Mouse (Mus musculus): ENCODE data around the gene Gm20518. TPM values are rescaled to one million over a fixed set of nuclear protein-coding genes. Genes with fewer than 3 reads are reported as not detected.

The Gm20518 gene
- total and polyA plus RNA-seq, 2 experiments from 2014 or later, result 0.07 to 0.76 TPM

- TF ChIP-seq CTCF (IDR thresholded peaks at IDR 0.05; ENCODE audit: low read depth), result no peak
- Histone ChIP-seq H3K9ac (no peak overlapping the region), H3K36me3 (ENCODE audit: insufficient read depth) (no peaks in the 10 kb centered on the region; the same call in 1 of the 2 replicates), H3K4me1 (ENCODE audit: insufficient read depth) (0 out of 2 replicates have a peak, but pooled peaks cover 3% of the 10 kb centered on the region), H3K27me3 (ENCODE audit: insufficient read depth, low read length) (no peaks in the 10 kb centered on the region), H3K9me3 (ENCODE audit: low read length) (no peaks in the 10 kb centered on the region), H3K27ac (ENCODE audit: low read depth, low read length) (no peak overlapping the region), H3K4me3 (ENCODE audit: low read depth, low read length) (no peak overlapping the region), H3K4me2 (ENCODE audit: low read depth) (no peak overlapping the region)
- DNase-seq, result no peak
- no peak for ATAC-seq
These were observed 9.3 kb downstream of the Gm20518 start for GRCm38 (mm10) chr16:17882196-17882595.

- Histone ChIP-seq H3K4me3 (ENCODE audit: low read depth, low read length) (no peak overlapping the region), H3K9ac (no peak overlapping the region), H3K36me3 (ENCODE audit: insufficient read depth) (no peaks in the 10 kb centered on the region; the same call in 1 of the 2 replicates), H3K9me3 (ENCODE audit: low read length) (no peaks in the 10 kb centered on the region), H3K4me1 (ENCODE audit: insufficient read depth) (no peaks in the 10 kb centered on the region), H3K4me2 (ENCODE audit: low read depth) (no peak overlapping the region), H3K27ac (ENCODE audit: low read depth, low read length) (no peak overlapping the region), H3K27me3 (ENCODE audit: insufficient read depth, low read length) (no peaks in the 10 kb centered on the region)
- no peak for DNase-seq
- no peak for ATAC-seq
- no peak for TF ChIP-seq CTCF (IDR thresholded peaks at IDR 0.05; ENCODE audit: low read depth)
- 93% methylated on average over 4 of the region's 4 CpGs for WGBS
These were observed 11.9 kb downstream of the Gm20518 start for GRCm38 (mm10) chr16:17879571-17879970.

GRCm38 (mm10) chr16:17876096-17876495 lies 15.4 kb downstream of the Gm20518 start:
- Histone ChIP-seq H3K36me3 (ENCODE audit: insufficient read depth) (peaks cover 17% of the 10 kb centered on the region), H3K9me3 (ENCODE audit: low read length) (no peaks in the 10 kb centered on the region), H3K27me3 (ENCODE audit: insufficient read depth, low read length) (no peaks in the 10 kb centered on the region), H3K9ac (no peak overlapping the region), H3K4me2 (ENCODE audit: low read depth) (no peak overlapping the region), H3K27ac (ENCODE audit: low read depth, low read length) (no peak overlapping the region), H3K4me3 (ENCODE audit: low read depth, low read length) (no peak overlapping the region), H3K4me1 (ENCODE audit: insufficient read depth) (no peaks in the 10 kb centered on the region)
- no peak for TF ChIP-seq CTCF (IDR thresholded peaks at IDR 0.05; ENCODE audit: low read depth)
- DNase-seq, result no peak
- whole genome bisulfite sequencing, result 92% methylated on average over 1 of the region's 1 CpGs
- ATAC-seq, result no peak

- no peaks in the 10 kb centered on the region for H3K27me3 ChIP-seq (ENCODE audit: insufficient read depth, low read length)
- no peaks in the 10 kb centered on the region for H3K4me1 ChIP-seq (ENCODE audit: insufficient read depth)
- H3K27ac ChIP-seq (ENCODE audit: low read depth, low read length), result no peak overlapping the region
- no peak overlapping the region for H3K4me2 ChIP-seq (ENCODE audit: low read depth)
- 92% methylated on average over 4 of the region's 4 CpGs for WGBS
- H3K36me3 ChIP-seq (ENCODE audit: insufficient read depth), result peaks cover 26% of the 10 kb centered on the region
- ATAC-seq (no peak), DNase-seq (no peak)
- no peak overlapping the region for H3K9ac ChIP-seq
- no peak for TF ChIP-seq CTCF (IDR thresholded peaks at IDR 0.05; ENCODE audit: low read depth)
- H3K9me3 ChIP-seq (ENCODE audit: low read length), result no peaks in the 10 kb centered on the region
- H3K4me3 ChIP-seq (ENCODE audit: low read depth, low read length), result no peak overlapping the region
These were observed 16.3 kb downstream of the Gm20518 start for GRCm38 (mm10) chr16:17875174-17875573.

- Histone ChIP-seq H3K36me3 (ENCODE audit: insufficient read depth) (peaks cover 30% of the 10 kb centered on the region), H3K4me2 (ENCODE audit: low read depth) (no peak overlapping the region), H3K4me1 (ENCODE audit: insufficient read depth) (no peaks in the 10 kb centered on the region), H3K9me3 (ENCODE audit: low read length) (no peaks in the 10 kb centered on the region), H3K27me3 (ENCODE audit: insufficient read depth, low read length) (no peaks in the 10 kb centered on the region), H3K4me3 (ENCODE audit: low read depth, low read length) (no peak overlapping the region), H3K27ac (ENCODE audit: low read depth, low read length) (no peak overlapping the region), H3K9ac (no peak overlapping the region)
- TF ChIP-seq CTCF (IDR thresholded peaks at IDR 0.05; ENCODE audit: low read depth), result no peak
- DNase-seq (no peak), ATAC-seq (no peak)
- 75% methylated on average over 4 of the region's 4 CpGs for WGBS
These were observed 18.5 kb downstream of the Gm20518 start for GRCm38 (mm10) chr16:17872995-17873394.

- TF ChIP-seq CTCF (IDR thresholded peaks at IDR 0.05; ENCODE audit: low read depth), result no peak
- Histone ChIP-seq H3K4me2 (ENCODE audit: low read depth) (no peak overlapping the region), H3K36me3 (ENCODE audit: insufficient read depth) (peaks cover 30% of the 10 kb centered on the region), H3K4me1 (ENCODE audit: insufficient read depth) (no peaks in the 10 kb centered on the region), H3K27me3 (ENCODE audit: insufficient read depth, low read length) (no peaks in the 10 kb centered on the region), H3K27ac (ENCODE audit: low read depth, low read length) (no peak overlapping the region), H3K4me3 (ENCODE audit: low read depth, low read length) (no peak overlapping the region), H3K9ac (no peak overlapping the region), H3K9me3 (ENCODE audit: low read length) (no peaks in the 10 kb centered on the region)
- 86% methylated on average over 5 of the region's 5 CpGs for WGBS
- DNase-seq, result no peak
- no peak for ATAC-seq
These were observed 20.2 kb downstream of the Gm20518 start for GRCm38 (mm10) chr16:17871248-17871647.

GRCm38 (mm10) chr16:17865770-17866169 lies 25.7 kb downstream of the Gm20518 start:
- no peaks in the 10 kb centered on the region for H3K4me1 ChIP-seq (ENCODE audit: insufficient read depth)
- no peak for ATAC-seq
- no peaks in the 10 kb centered on the region for H3K27me3 ChIP-seq (ENCODE audit: insufficient read depth, low read length)
- no peak overlapping the region for H3K4me3 ChIP-seq (ENCODE audit: low read depth, low read length)
- no peak for TF ChIP-seq CTCF (IDR thresholded peaks at IDR 0.05; ENCODE audit: low read depth)
- no peak overlapping the region for H3K27ac ChIP-seq (ENCODE audit: low read depth, low read length)
- no peak overlapping the region for H3K9ac ChIP-seq
- no peak for DNase-seq
- 67% methylated on average over 6 of the region's 6 CpGs for WGBS
- no peaks in the 10 kb centered on the region for H3K9me3 ChIP-seq (ENCODE audit: low read length)
- H3K36me3 ChIP-seq (ENCODE audit: insufficient read depth), result peaks cover 10% of the 10 kb centered on the region
- no peak overlapping the region for H3K4me2 ChIP-seq (ENCODE audit: low read depth)

- no peak for ATAC-seq
- H3K36me3 ChIP-seq (ENCODE audit: insufficient read depth), result peaks cover 5% of the 10 kb centered on the region
- TF ChIP-seq CTCF (IDR thresholded peaks at IDR 0.05; ENCODE audit: low read depth), result no peak
- H3K4me2 ChIP-seq (ENCODE audit: low read depth), result no peak overlapping the region
- no peak overlapping the region for H3K9ac ChIP-seq
- H3K4me1 ChIP-seq (ENCODE audit: insufficient read depth), result no peaks in the 10 kb centered on the region
- no peaks in the 10 kb centered on the region for H3K9me3 ChIP-seq (ENCODE audit: low read length)
- H3K27ac ChIP-seq (ENCODE audit: low read depth, low read length), result no peak overlapping the region
- 92% methylated on average over 2 of the region's 2 CpGs for WGBS
- no peak overlapping the region for H3K4me3 ChIP-seq (ENCODE audit: low read depth, low read length)
- DNase-seq, result no peak
- H3K27me3 ChIP-seq (ENCODE audit: insufficient read depth, low read length), result no peaks in the 10 kb centered on the region
These were observed 26.2 kb downstream of the Gm20518 start for GRCm38 (mm10) chr16:17865293-17865692.

All from forebrain, postnatal 0 days (tissue).